Mouse (Mus musculus) forebrain, embryonic 11.5 days (tissue): ENCODE measurements at regions not wholly inside any gene's neighbourhood (a gene's known extent, or its start where the extent isn't known, plus 50 kb on each side); places are given as distances from the start of the nearest gene placed in this dataset.

ENCODE experiments used
- ATAC-seq: fragments of 200-750 bp; cut with Nextera tagmentation; replicated peaks from 2 replicates; pipeline ENCODE4 v1.8.0; 2017; ENCODE audit warnings: moderate TSS enrichment; ENCODE audit not compliant: low FRiP score
- DNase-seq: peaks from one replicate; pipeline ENCODE4 v3.0.0-alpha.2; 2017; ENCODE audit warnings: low spot score
- H3K27ac ChIP-seq: fragments of 300-500 bp; sonication (generic); 2 replicates; pipeline ENCODE4 v1.5.1; 2014; ENCODE audit warnings: low read depth, low read length
- H3K27me3 ChIP-seq: fragments of 300-500 bp; sonication (generic); 2 replicates; pipeline ENCODE4 v1.6.1; 2014; ENCODE audit warnings: mild to moderate bottlenecking, low read length, mixed read lengths; ENCODE audit not compliant: control insufficient read depth, insufficient read depth
- H3K36me3 ChIP-seq: fragments of 300-500 bp; sonication (generic); 2 replicates; pipeline ENCODE4 v1.6.1; 2014; ENCODE audit warnings: mild to moderate bottlenecking, low read length, moderate library complexity, mixed read lengths; ENCODE audit not compliant: control insufficient read depth, insufficient read depth
- H3K4me1 ChIP-seq: fragments of 300-500 bp; sonication (generic); replicated peaks from 2 replicates; pipeline ENCODE4 v1.6.1; 2014; ENCODE audit warnings: low read length, mixed read lengths; ENCODE audit not compliant: control insufficient read depth, insufficient read depth
- H3K4me2 ChIP-seq: fragments of 300-500 bp; sonication (generic); 2 replicates; pipeline ENCODE4 v1.6.1; 2014; ENCODE audit warnings: low read depth, mild to moderate bottlenecking, low read length, moderate library complexity, mixed read lengths; ENCODE audit not compliant: severe bottlenecking
- H3K4me3 ChIP-seq: fragments of 300-500 bp; sonication (generic); 2 replicates; pipeline ENCODE4 v1.5.1; 2014; ENCODE audit warnings: low read depth, low read length
- H3K9ac ChIP-seq: fragments of 300-500 bp; sonication (generic); 2 replicates; pipeline ENCODE4 v1.6.1; 2014; ENCODE audit warnings: low read length
- H3K9me3 ChIP-seq: fragments of 300-500 bp; sonication (generic); 2 replicates; pipeline ENCODE4 v1.6.1; 2016; ENCODE audit warnings: low read length, mixed read lengths; ENCODE audit not compliant: control insufficient read depth
- WGBS: fragments of 180-500 bp; shearing (Covaris S2); extraction: QIAGEN DNeasy Blood & Tissue Kit; methylation state at CpG from one replicate; pipeline ENCODE4 v1.1.7; 2014; 5-methylcytosine and 5-hydroxymethylcytosine counted together

GRCm38 (mm10) chr11:63730880-63731279, 191.2 kb downstream of the Hs3st3b1 start:
- Histone ChIP-seq H3K9ac (no peak overlapping the region), H3K4me2 (no peak overlapping the region), H3K9me3 (no peaks in the 10 kb centered on the region), H3K27me3 (no peaks in the 10 kb centered on the region), H3K4me1 (no peaks in the 10 kb centered on the region), H3K4me3 (no peak overlapping the region), H3K27ac (no peak overlapping the region), H3K36me3 (no peaks in the 10 kb centered on the region)
- 80% methylated on average over 9 of the region's 9 CpGs for WGBS
- ATAC-seq = no peak
- no peak for DNase-seq

- H3K27ac ChIP-seq = no peak overlapping the region
- no peak for ATAC-seq
- no peak overlapping the region for H3K4me2 ChIP-seq
- no peaks in the 10 kb centered on the region for H3K9me3 ChIP-seq
- H3K27me3 ChIP-seq = no peaks in the 10 kb centered on the region
- no peak for DNase-seq
- H3K4me1 ChIP-seq = no peaks in the 10 kb centered on the region
- H3K9ac ChIP-seq = no peak overlapping the region
- 61% methylated on average over 5 of the region's 5 CpGs for WGBS
- H3K36me3 ChIP-seq = no peaks in the 10 kb centered on the region
- no peak overlapping the region for H3K4me3 ChIP-seq
Observed at GRCm38 (mm10) chr11:63753260-63753659, 168.8 kb downstream of the Hs3st3b1 start.

GRCm38 (mm10) chr11:63754826-63755225, 167.3 kb downstream of the Hs3st3b1 start:
- WGBS = 81% methylated on average over 3 of the region's 3 CpGs
- no peak overlapping the region for H3K4me3 ChIP-seq

GRCm38 (mm10) chr11:63758313-63758712, 163.8 kb downstream of the Hs3st3b1 start:
- WGBS = 92% methylated on average over 3 of the region's 3 CpGs
- Histone ChIP-seq H3K4me1 (no peaks in the 10 kb centered on the region), H3K27me3 (no peaks in the 10 kb centered on the region), H3K9me3 (no peaks in the 10 kb centered on the region), H3K9ac (no peak overlapping the region), H3K36me3 (no peaks in the 10 kb centered on the region), H3K4me3 (no peak overlapping the region), H3K27ac (no peak overlapping the region), H3K4me2 (no peak overlapping the region)
- ATAC-seq (no peak), DNase-seq (no peak)

More at GRCm38 (mm10) chr11:63754826-63755225, 167.3 kb downstream of the Hs3st3b1 start:
- H3K9me3 ChIP-seq = no peaks in the 10 kb centered on the region
- no peak overlapping the region for H3K27ac ChIP-seq
- DNase-seq (no peak), ATAC-seq (no peak)
- H3K9ac ChIP-seq = no peak overlapping the region
- H3K36me3 ChIP-seq = no peaks in the 10 kb centered on the region
- H3K4me1 ChIP-seq = no peaks in the 10 kb centered on the region
- H3K4me2 ChIP-seq = no peak overlapping the region
- H3K27me3 ChIP-seq = no peaks in the 10 kb centered on the region

GRCm38 (mm10) chr11:63761561-63761960, 160.5 kb downstream of the Hs3st3b1 start:
- Histone ChIP-seq H3K9me3 (no peaks in the 10 kb centered on the region), H3K36me3 (no peaks in the 10 kb centered on the region), H3K9ac (no peak overlapping the region), H3K4me2 (no peak overlapping the region), H3K27ac (no peak overlapping the region), H3K4me1 (no peaks in the 10 kb centered on the region), H3K4me3 (no peak overlapping the region), H3K27me3 (no peaks in the 10 kb centered on the region)
- WGBS = 82% methylated on average over 6 of the region's 6 CpGs
- ATAC-seq = no peak
- DNase-seq = no peak

GRCm38 (mm10) chr11:63767631-63768250, 154.3 kb downstream of the Hs3st3b1 start:
- Histone ChIP-seq H3K27ac (no peak overlapping the region), H3K4me2 (no peak overlapping the region), H3K4me3 (no peak overlapping the region), H3K36me3 (no peaks in the 10 kb centered on the region), H3K27me3 (no peaks in the 10 kb centered on the region), H3K9me3 (no peaks in the 10 kb centered on the region), H3K4me1 (no peaks in the 10 kb centered on the region), H3K9ac (no peak overlapping the region)
- DNase-seq = no peak
- ATAC-seq = no peak
- 74% methylated on average over 10 of the region's 10 CpGs for WGBS

GRCm38 (mm10) chr11:63769738-63770137, 152.4 kb downstream of the Hs3st3b1 start:
- 100% methylated on average over 2 of the region's 2 CpGs for WGBS
- DNase-seq (no peak), ATAC-seq (no peak)
- H3K4me3 ChIP-seq = no peak overlapping the region
- no peaks in the 10 kb centered on the region for H3K9me3 ChIP-seq
- no peak overlapping the region for H3K9ac ChIP-seq
- no peaks in the 10 kb centered on the region for H3K27me3 ChIP-seq
- H3K4me1 ChIP-seq = no peaks in the 10 kb centered on the region
- no peaks in the 10 kb centered on the region for H3K36me3 ChIP-seq
- H3K27ac ChIP-seq = no peak overlapping the region
- H3K4me2 ChIP-seq = no peak overlapping the region

- H3K4me1 ChIP-seq = peaks cover 2% of the 10 kb centered on the region; the same call in 1 of the 2 replicates
- H3K9ac ChIP-seq = no peak overlapping the region
- no peak overlapping the region for H3K4me2 ChIP-seq
- H3K4me3 ChIP-seq = no peak overlapping the region
- WGBS = 69% methylated on average over 6 of the region's 6 CpGs
- H3K36me3 ChIP-seq = no peaks in the 10 kb centered on the region
- 0 out of 2 replicates have a peak, but pooled peaks cover 5% of the 10 kb centered on the region for H3K27me3 ChIP-seq
- DNase-seq = no peak
- H3K9me3 ChIP-seq = no peaks in the 10 kb centered on the region
- no peak overlapping the region for H3K27ac ChIP-seq
- ATAC-seq = no peak
Observed at GRCm38 (mm10) chr11:63775382-63775781, 146.7 kb downstream of the Hs3st3b1 start.

- 87% methylated on average over 6 of the region's 6 CpGs for WGBS
Observed at GRCm38 (mm10) chr11:63779371-63779770, 142.7 kb downstream of the Hs3st3b1 start.

More at GRCm38 (mm10) chr11:63779371-63779770, 142.7 kb downstream of the Hs3st3b1 start:
- peaks cover 12% of the 10 kb centered on the region for H3K27me3 ChIP-seq
- no peak overlapping the region for H3K4me3 ChIP-seq
- no peak for DNase-seq
- no peak overlapping the region for H3K4me2 ChIP-seq
- no peak for ATAC-seq
- no peak overlapping the region for H3K27ac ChIP-seq
- no peaks in the 10 kb centered on the region for H3K9me3 ChIP-seq
- H3K36me3 ChIP-seq = no peaks in the 10 kb centered on the region
- peaks cover 2% of the 10 kb centered on the region; the same call in 1 of the 2 replicates for H3K4me1 ChIP-seq
- H3K9ac ChIP-seq = no peak overlapping the region
